24 mouse cellular contexts compared by ENCODE assay signal in genomic region chr1:156671921-156672320, GRCm38 (mm10).
"Had no signal": no experiment of that assay in that cellular context is flagged by ENCODE, and none has a peak within 500 bp of the region (broad histone marks: within the 10 kb centered on the region; RNA-seq: fewer than 3 reads in every experiment).

No protein-coding gene starts in this region.

- H3K36me3 ChIP-seq: heart, embryonic 13.5 days; heart, embryonic 15.5 days; hindbrain, embryonic 12.5 days; intestine, embryonic 15.5 days; limb, embryonic 10.5 days; limb, embryonic 12.5 days; liver, embryonic 13.5 days had no signal

- H3K27me3 ChIP-seq: heart, embryonic 13.5 days; heart, embryonic 15.5 days; intestine, embryonic 15.5 days; liver, embryonic 13.5 days had no signal

- DNase-seq: gastrocnemius, adult 2 months; gastrocnemius, postnatal 10 days; gastrocnemius, postnatal 25 days; heart, postnatal 36 days; kidney, adult 18-20 months; kidney, adult 8-10 months; kidney, postnatal 10 days; kidney, postnatal 25 days; kidney, postnatal 4 days; liver; liver, embryonic 13.5 days had no signal

- H3K4me3 ChIP-seq: heart, adult 2 months; hindbrain, embryonic 12.5 days; intestine, embryonic 15.5 days; layer of hippocampus, adult 2 months; left cerebral cortex, adult 2 months; limb, embryonic 10.5 days; limb, embryonic 12.5 days; liver, embryonic 13.5 days had no signal

- H3K4me2 ChIP-seq: hindbrain, embryonic 14.5 days had no signal

- ATAC-seq: hindbrain, embryonic 16.5 days; inflammation-experienced regulatory T-cells, adult 6 months; intestine, embryonic 15.5 days; intestine, postnatal 0 days had no signal
